Mouse (Mus musculus) cerebellum, adult 18-20 months (tissue): Measurements from ENCODE around the gene Unc80.

Experiments
- DNase-seq, 2 experiments: peaks; one replicate each; pipeline ENCODE4 v3.0.0; 2021

Gene Unc80

GRCm38 (mm10) chr1:66730581-66730980 is 262.4 kb downstream of the Unc80 start:
- no peak for DNase-seq
